Mouse (Mus musculus) ES-Bruce4 (cell line): ENCODE measurements around the gene Col11a2.

ENCODE experiments used
- CTCF ChIP-seq: IDR thresholded peaks from one replicate; pipeline ENCODE4 v1.8.1; 2011; ENCODE audit warnings: low read depth, low read length
- POLR2A ChIP-seq: IDR thresholded peaks from one replicate; pipeline ENCODE4 v1.8.1; 2011; ENCODE audit warnings: low read length; ENCODE audit not compliant: insufficient read depth

DNA sequence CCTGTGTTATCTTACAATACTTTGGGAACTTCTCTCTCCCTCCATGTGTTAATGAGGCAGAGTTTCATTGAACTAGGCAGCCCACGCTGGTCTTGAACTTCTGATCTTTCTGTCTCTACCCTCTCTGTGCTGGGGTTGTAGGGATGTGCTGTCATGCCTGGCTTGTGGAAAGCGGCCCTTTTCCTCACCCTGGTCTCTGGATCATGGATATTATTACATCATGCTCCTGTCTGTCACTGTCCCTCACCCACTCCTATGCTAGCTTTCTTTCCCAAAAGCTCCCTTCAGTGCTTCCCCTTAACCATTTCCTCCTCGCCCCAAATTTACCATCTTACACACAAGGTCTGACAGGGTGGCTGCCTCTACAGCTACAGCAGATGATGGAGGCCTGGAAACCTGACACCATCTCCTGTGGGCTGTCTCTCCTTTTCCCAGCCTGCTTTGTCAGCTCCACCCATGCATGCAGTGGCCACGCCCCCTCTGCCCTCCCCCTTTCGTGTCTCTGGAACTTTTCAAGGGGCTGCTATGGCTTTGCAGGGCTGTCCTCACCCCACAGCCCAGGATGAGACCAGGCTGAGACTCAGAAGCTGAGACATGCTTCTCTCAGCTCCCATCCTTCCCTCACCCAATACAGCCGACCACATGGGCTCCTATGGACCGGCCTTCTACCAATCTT lies 54.1 kb downstream of the Col11a2 start:
- TF ChIP-seq CTCF: no peak
- no peak for TF ChIP-seq POLR2A
